Mouse (Mus musculus) layer of hippocampus, postnatal 10 days (tissue): ENCODE results near the gene Nxnl2. TPM values are rescaled to one million over a fixed set of nuclear protein-coding genes. Genes with fewer than 3 reads are reported as not detected.

Experiments used
- microRNA-seq, 2 experiments: library from miRNA; unstranded; fragments of <30 nt; microRNA quantifications; one replicate each; pipeline ENCODE4 v1.2.0; 2021
- total RNA-seq, 2 experiments: library from RNA; stranded (reverse); gene quantifications; 2 replicates each; pipeline ENCODE4 v1.2.3; 2021

Nxnl2 gene
- total RNA-seq, 2 experiments from 2014 or later, result 1.3 TPM

Small RNAs within 50 kb of the gene (microRNA-seq; reads per million reads assigned to microRNA genes)
- 0 reads per million in 2 experiments for gene Gm44341

Other genes starting within 250 kb of the Nxnl2 start
- gene Spin1, start 70.1 kb upstream of the Nxnl2 start, total RNA-seq, result 100 to 1,000 TPM; 180 to 193 TPM
- gene S1pr3, start 237.6 kb downstream of the Nxnl2 start, total RNA-seq, result 1 to 10 TPM; 8.1 to 8.3 TPM